Mouse (Mus musculus): ENCODE results near the gene Plpp4. TPM values are rescaled to one million over a fixed set of nuclear protein-coding genes. Genes with fewer than 3 reads are reported as not detected.

The Plpp4 gene
- not detected for polyA plus RNA-seq (2012; fragmentation: generic; extraction: Trizol)

DNA sequence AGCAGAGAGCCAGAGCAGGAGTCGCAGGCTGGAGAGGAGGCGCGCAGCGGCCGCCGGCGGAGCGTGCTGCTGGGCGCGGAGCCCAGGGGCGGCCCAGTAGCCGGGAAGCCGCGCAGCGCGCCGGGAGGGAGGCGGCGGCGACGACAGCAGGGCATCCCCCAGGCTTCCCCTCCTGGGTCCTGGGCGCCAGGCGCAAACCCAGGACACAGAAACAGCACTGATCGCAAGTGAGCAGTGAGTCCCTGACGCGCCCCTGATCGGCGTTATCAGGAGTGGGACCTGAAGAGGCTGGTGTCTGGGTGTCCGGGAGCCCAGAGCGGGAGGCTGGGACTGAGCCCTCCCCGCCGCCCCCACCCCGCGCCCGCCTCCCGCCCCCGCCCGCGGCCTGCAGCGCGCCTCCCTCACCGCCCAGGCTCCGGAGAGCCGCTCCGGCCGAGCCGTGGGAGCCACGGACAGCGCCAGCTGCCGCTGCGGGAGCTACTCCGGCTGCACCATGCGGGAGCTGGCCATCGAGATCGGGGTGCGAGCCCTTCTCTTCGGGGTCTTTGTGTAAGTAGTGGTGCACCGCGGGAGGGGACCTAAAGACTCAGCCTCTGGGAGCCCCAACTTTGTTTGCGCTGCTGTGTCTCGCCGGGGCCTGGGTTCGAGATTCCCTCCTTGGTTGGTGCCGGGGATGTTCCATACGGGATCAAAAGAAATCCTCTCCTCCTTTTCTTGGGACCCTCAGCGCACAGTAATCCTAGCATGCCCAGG lies at the start of gene Plpp4:
Gene Plpp4, plus strand, starts transcription at position 411 of the 753 bp plus-strand sequence.
- H3K27me3 ChIP-seq (ENCODE audit: control insufficient read depth, insufficient read depth, insufficient read length): no peaks in the 10 kb centered on the region
- TF ChIP-seq MYOG (IDR thresholded peaks at IDR 0.05; ENCODE audit: control insufficient read depth in 1 of 3, insufficient read depth in 1 of 3, insufficient read length in 2 of 3, low read depth in 2 of 3) (no peak), TCF12 (IDR thresholded peaks at IDR 0.05; ENCODE audit: insufficient read depth, poor library complexity, severe bottlenecking) (no peak), USF1 (IDR thresholded peaks at IDR 0.05; ENCODE audit: low read depth) (no peak)
- H3K4me3 ChIP-seq: no peak within 1 kb of the TSS
- H3K4me2 ChIP-seq (ENCODE audit: low read depth): no peak within 1 kb of the TSS
- no peaks in the 10 kb centered on the region for H3K79me2 ChIP-seq (ENCODE audit: control insufficient read depth, insufficient read depth)
- no peaks in the 10 kb centered on the region for H3K36me3 ChIP-seq (ENCODE audit: control insufficient read depth, insufficient read depth)
- H3ac ChIP-seq (ENCODE audit: control insufficient read depth, insufficient read length): no peak within 1 kb of the TSS

DNA sequence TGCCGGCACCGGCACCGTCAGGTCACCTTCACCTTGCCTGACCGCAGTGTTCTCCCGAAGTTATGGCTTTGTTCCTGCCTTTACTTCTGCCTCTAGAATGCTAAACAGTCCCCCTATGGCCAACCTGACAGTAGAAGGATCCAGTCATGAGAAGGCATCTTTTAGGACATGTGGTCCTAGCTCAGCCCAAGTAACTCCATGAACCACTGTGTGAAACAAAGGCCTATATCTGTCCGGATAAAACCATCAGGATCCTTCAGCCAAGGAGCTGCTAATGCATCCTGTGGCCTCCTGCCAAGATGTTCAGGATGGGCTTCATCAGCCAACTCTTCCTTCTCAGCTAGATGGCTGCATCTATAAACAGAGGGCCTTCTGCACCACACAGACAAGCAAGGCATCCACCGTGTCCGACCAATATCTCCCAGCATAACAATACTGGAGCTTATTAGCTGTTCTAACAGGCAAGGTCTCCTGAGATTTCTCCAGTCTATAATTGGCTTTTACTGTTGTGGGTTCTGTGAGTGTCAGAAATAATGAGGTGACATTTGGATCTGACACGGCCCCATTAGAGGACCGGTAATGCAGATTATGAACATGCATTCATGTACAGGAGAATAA lies 40.8 kb upstream of the Plpp4 start:
- TF ChIP-seq SRF (IDR thresholded peaks at IDR 0.05; ENCODE audit: control insufficient read depth, insufficient read length, low read depth) (no peak), POLR2A (IDR thresholded peaks at IDR 0.05; ENCODE audit: insufficient read length, low read depth) (no peak), TCF12 (IDR thresholded peaks at IDR 0.05; ENCODE audit: insufficient read depth, poor library complexity, severe bottlenecking) (no peak), REST (IDR thresholded peaks at IDR 0.05; ENCODE audit: insufficient read depth, insufficient read length) (no peak), E2F4 (IDR thresholded peaks at IDR 0.05; ENCODE audit: insufficient read depth) (no peak), CEBPB (IDR thresholded peaks at IDR 0.05; ENCODE audit: insufficient read depth, poor library complexity, severe bottlenecking) (no peak)
- no peaks in the 10 kb centered on the region for H3K27me3 ChIP-seq (ENCODE audit: control insufficient read depth, insufficient read depth, insufficient read length)
- no peaks in the 10 kb centered on the region for H3K79me2 ChIP-seq (ENCODE audit: control insufficient read depth, insufficient read depth)
- no peaks in the 10 kb centered on the region for H3K36me3 ChIP-seq (ENCODE audit: control insufficient read depth, insufficient read depth)
- H3K4me3 ChIP-seq: no peak overlapping the region
- no peak overlapping the region for H3K4me2 ChIP-seq (ENCODE audit: low read depth)
- H3ac ChIP-seq (ENCODE audit: control insufficient read depth, insufficient read length): no peak overlapping the region

DNA sequence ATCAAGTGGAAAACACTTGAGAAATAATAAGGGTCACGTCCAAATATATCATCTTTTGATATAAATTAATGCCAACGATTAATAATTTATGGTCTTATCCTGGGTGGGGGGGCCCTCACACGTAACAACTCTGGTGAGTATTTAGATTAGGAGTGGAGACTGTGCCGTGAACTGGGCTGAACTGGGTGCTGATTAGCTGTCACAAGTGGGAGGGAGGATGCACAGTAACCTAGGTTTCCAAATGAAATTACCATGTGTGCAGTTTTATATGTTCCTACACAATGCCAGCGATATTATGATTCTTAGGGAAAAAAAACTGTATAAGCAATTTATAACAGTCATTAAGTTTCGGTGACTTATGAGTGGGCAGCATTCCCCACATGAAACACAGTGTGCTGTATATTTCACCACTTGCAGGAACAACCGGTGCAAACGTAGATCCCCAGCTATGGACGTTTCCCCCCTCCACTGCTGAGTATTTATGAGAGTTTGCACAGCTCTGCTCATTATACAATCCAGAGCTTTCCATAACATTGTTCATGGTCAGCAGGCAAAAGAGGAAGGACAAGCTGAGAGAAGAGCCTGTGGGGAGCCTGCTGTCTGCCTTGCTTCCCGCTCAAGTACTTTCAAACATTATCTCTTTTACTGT lies 40.2 kb upstream of the Plpp4 start:
- no peak overlapping the region for H3K4me3 ChIP-seq
- no peak overlapping the region for H3ac ChIP-seq (ENCODE audit: control insufficient read depth, insufficient read length)
- H3K79me2 ChIP-seq (ENCODE audit: control insufficient read depth, insufficient read depth): no peaks in the 10 kb centered on the region
- no peak overlapping the region for H3K4me2 ChIP-seq (ENCODE audit: low read depth)
- no peaks in the 10 kb centered on the region for H3K27me3 ChIP-seq (ENCODE audit: control insufficient read depth, insufficient read depth, insufficient read length)
- TF ChIP-seq USF1 (IDR thresholded peaks at IDR 0.05; ENCODE audit: low read depth) (no peak), MAX (IDR thresholded peaks at IDR 0.05; ENCODE audit: low read depth) (no peak), E2F4 (IDR thresholded peaks at IDR 0.05; ENCODE audit: insufficient read depth) (no peak), POLR2AphosphoS2 (IDR thresholded peaks at IDR 0.05; ENCODE audit: insufficient read length, low read depth) (no peak), TCF3 (IDR thresholded peaks at IDR 0.05; ENCODE audit: insufficient read length, low read depth) (no peak)
- no peaks in the 10 kb centered on the region for H3K36me3 ChIP-seq (ENCODE audit: control insufficient read depth, insufficient read depth)

DNA sequence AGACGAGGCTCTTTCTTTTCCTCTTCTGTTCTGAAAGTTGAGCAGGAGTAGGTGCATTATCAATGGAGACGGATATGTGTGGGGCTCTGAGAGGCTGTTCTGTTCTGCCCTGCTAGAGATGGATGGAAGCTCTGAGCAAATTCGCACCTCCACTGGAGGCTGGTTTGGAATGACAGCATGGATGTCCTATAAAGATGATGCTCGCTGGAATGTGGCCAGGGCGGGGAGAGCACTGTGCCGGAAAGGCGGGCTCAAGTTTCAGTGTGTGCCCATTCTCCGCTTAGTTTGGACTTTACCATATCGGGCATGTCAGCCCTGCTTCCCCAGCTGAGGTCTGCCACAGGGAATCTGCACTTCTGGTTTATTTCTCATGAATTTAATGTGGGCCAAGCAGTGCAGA lies 35.9 kb upstream of the Plpp4 start:
- Histone ChIP-seq H3K4me3 (no peak overlapping the region), H3K4me2 (ENCODE audit: low read depth) (no peak overlapping the region), H3K36me3 (ENCODE audit: control insufficient read depth, insufficient read depth) (no peaks in the 10 kb centered on the region), H3ac (ENCODE audit: control insufficient read depth, insufficient read length) (no peak overlapping the region), H3K79me2 (ENCODE audit: control insufficient read depth, insufficient read depth) (no peaks in the 10 kb centered on the region), H3K27me3 (ENCODE audit: control insufficient read depth, insufficient read depth, insufficient read length) (no peaks in the 10 kb centered on the region)
- TF ChIP-seq MAX (IDR thresholded peaks at IDR 0.05; ENCODE audit: low read depth) (no peak), TCF12 (IDR thresholded peaks at IDR 0.05; ENCODE audit: insufficient read depth, poor library complexity, severe bottlenecking) (no peak), E2F4 (IDR thresholded peaks at IDR 0.05; ENCODE audit: insufficient read depth) (no peak), MYOG (IDR thresholded peaks at IDR 0.05; ENCODE audit: control insufficient read depth in 1 of 3, insufficient read depth in 1 of 3, insufficient read length in 2 of 3, low read depth in 2 of 3) (no peak)

- no peaks in the 10 kb centered on the region for H3K79me2 ChIP-seq (ENCODE audit: control insufficient read depth, insufficient read depth)
- no peak overlapping the region for H3ac ChIP-seq (ENCODE audit: control insufficient read depth, insufficient read length)
- no peak overlapping the region for H3K4me2 ChIP-seq (ENCODE audit: low read depth)
- no peaks in the 10 kb centered on the region for H3K36me3 ChIP-seq (ENCODE audit: control insufficient read depth, insufficient read depth)
- TF ChIP-seq POLR2AphosphoS2 (IDR thresholded peaks at IDR 0.05; ENCODE audit: insufficient read length, low read depth): no peak
- no peak for TF ChIP-seq POLR2A (IDR thresholded peaks at IDR 0.05; ENCODE audit: insufficient read length, low read depth)
- TF ChIP-seq SRF (IDR thresholded peaks at IDR 0.05; ENCODE audit: control insufficient read depth, insufficient read length, low read depth): no peak
- TF ChIP-seq CEBPB (IDR thresholded peaks at IDR 0.05; ENCODE audit: insufficient read depth, poor library complexity, severe bottlenecking): no peak
- no peak for TF ChIP-seq MYOG (IDR thresholded peaks at IDR 0.05; ENCODE audit: control insufficient read depth in 1 of 3, insufficient read depth in 1 of 3, insufficient read length in 2 of 3, low read depth in 2 of 3)
- TF ChIP-seq USF1 (IDR thresholded peaks at IDR 0.05; ENCODE audit: low read depth): no peak
- no peak for TF ChIP-seq MAX (IDR thresholded peaks at IDR 0.05; ENCODE audit: low read depth)
- no peak for TF ChIP-seq REST (IDR thresholded peaks at IDR 0.05; ENCODE audit: insufficient read depth, insufficient read length)
- no peak for TF ChIP-seq MYOD1 (IDR thresholded peaks at IDR 0.05; ENCODE audit: control insufficient read depth in 1 of 3, insufficient read length in 2 of 3, low read depth in 2 of 3)
- H3K27me3 ChIP-seq (ENCODE audit: control insufficient read depth, insufficient read depth, insufficient read length): no peaks in the 10 kb centered on the region
- H3K4me3 ChIP-seq: no peak overlapping the region
Measured at GRCm38 (mm10) chr7:129221649-129222048, 35.2 kb upstream of the Plpp4 start.

Data from myocyte (in vitro differentiated cells).